Mouse (Mus musculus) layer of hippocampus, adult 8-10 months (tissue): ENCODE results near the gene Gypa. TPM values are rescaled to one million over a fixed set of nuclear protein-coding genes. Genes with fewer than 3 reads are reported as not detected.

Source experiments
- DNase-seq, 2 experiments: peaks; one replicate each; pipeline ENCODE4 v3.0.0; 2022; ENCODE audit warnings: low spot score in 2 of 2
- total RNA-seq, 4 experiments: library from RNA; stranded (reverse); gene quantifications; 2 replicates each; pipeline ENCODE4 v1.2.4; 2022

The Gypa gene
- total RNA-seq, 4 experiments from 2014 or later = not detected

GRCm38 (mm10) chr8:80541836-80542235 lies 48.3 kb downstream of the Gypa start:
- no peak for DNase-seq

GRCm38 (mm10) chr8:80550436-80550835 lies 56.9 kb downstream of the Gypa start:
- DNase-seq = peak; percentile 4 to 5

GRCm38 (mm10) chr8:80551303-80551702 lies 57.7 kb downstream of the Gypa start:
- no peak for DNase-seq

- no peak for DNase-seq
These were observed 61.4 kb downstream of the Gypa start for GRCm38 (mm10) chr8:80554991-80555390.

Other genes with a start within 250 kb of the Gypa start
- gene Frem3, start 117.3 kb downstream of the Gypa start, total RNA-seq = 1 to 10 TPM; 2.0 to 2.4 (median 2.2) TPM
- 10 to 100 TPM; 52.2 to 60.2 (median 56.5) TPM for gene Smarca5, start 245.7 kb downstream of the Gypa start, total RNA-seq